Mouse (Mus musculus) bone marrow, adult 2 months (tissue): Measurements from ENCODE around the gene Cpm.

Experiments
- CTCF ChIP-seq: fragments of 200-500 bp; IDR thresholded peaks from 2 replicates; pipeline ENCODE4 v1.5.1; 2011; ENCODE audit warnings: low read length, control low read depth; ENCODE audit not compliant: control insufficient read depth, insufficient read depth
- POLR2A ChIP-seq: fragments of 200-500 bp; IDR thresholded peaks from 2 replicates; pipeline ENCODE4 v1.6.1; 2011; ENCODE audit warnings: low read depth, mild to moderate bottlenecking, control low read depth, low read length, borderline replicate concordance; ENCODE audit not compliant: control insufficient read depth

- TF ChIP-seq POLR2A (no peak), CTCF (no peak)
Observed at GRCm38 (mm10) chr10:117666361-117666760, 37.1 kb downstream of the Cpm start.
